Mouse (Mus musculus): ENCODE measurements around the gene Gm20388.
A peak's percentile ranks its signal among the peaks of the same experiment; 100 is the strongest.

Gm20388 gene

GRCm38 (mm10) chr8:120120951-120121350 is 210.3 kb downstream of the Gm20388 start:
- DNase-seq (ENCODE audit: low spot score in 2 of 2): no peak

DNA sequence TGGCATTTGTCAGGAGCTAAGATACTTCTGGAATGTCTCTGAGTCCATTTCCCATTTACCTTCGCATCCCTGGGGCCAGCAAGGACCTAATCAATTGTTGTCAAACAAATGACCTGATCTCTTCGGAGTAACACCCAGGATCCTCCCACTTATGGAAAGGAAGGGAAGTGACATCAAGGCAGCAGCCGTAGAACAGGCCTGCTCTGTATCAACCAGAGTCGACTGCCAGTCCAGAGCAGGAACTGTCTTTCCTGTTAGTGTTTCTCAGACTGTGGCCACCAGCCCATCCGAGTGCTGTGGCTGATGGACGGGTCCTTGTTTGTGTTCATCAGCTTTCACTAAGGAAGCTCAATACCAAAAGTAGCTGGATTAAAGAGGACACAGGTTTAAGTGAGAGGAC is 213.6 kb downstream of the Gm20388 start:
- no peak for DNase-seq (ENCODE audit: low spot score in 2 of 2)

GRCm38 (mm10) chr8:120124836-120125389 is 214.3 kb downstream of the Gm20388 start:
- no peak for DNase-seq (ENCODE audit: low spot score in 2 of 2)

DNA sequence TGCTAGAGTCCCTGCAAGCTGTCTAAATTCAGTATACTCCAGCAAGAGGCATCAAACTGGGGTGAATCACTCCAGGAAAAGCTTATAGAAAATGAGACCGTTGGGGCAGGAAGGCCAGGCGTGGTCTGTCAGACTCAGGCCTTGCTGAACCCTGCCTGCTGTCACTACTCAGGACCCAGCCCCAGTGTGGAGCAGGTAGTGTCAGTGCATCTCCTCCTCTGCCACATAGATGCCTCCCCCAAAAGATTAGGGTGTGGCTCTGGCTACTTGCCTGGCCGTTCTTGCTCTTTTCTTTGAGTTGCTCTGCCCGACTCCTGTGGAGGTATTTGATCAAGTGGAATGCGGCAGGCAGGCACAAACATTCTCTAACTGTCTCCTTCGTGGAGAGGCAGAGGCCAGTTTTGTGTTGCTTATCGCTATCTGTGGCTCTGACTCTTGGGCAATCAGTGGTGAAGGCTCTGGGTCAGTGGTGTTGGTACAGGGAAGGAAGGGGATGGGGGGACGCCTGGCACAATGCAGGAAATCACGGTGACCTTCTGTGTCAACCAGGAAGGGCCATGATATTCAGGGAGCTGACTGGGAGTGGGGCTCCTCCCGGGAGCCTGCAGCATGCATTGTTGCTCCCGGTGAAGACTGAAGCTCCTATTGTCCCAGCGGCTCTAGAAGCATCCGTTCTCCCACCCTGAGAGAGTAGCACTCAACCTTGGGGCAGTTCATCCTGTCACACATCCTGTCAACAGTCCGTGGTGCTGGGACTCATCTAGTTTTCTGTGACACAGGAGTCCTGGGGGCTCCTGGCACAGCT is 215.9 kb downstream of the Gm20388 start:
- DNase-seq (ENCODE audit: low spot score in 2 of 2): no peak

DNA sequence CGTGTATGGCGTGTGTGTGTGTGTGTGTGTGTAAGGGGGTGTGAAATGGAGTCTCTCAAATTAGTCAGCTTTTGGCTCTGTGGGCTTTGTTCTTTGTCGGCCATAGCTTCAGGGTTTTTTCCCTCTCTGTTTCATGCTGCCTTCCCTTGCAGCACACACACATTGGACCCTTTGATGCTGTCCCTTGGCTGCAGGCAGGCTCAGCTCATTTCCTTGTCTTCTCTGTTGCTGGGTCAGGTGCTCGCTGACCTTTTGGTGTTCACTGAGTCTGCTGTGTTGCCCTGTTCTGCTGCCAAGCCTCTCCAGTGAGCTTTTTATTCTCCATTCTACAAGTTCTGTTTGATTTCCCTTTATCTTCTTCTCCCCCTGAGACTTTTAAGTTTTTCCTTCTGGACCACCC is 218.9 kb downstream of the Gm20388 start:
- no peak for DNase-seq (ENCODE audit: low spot score in 2 of 2)

DNA sequence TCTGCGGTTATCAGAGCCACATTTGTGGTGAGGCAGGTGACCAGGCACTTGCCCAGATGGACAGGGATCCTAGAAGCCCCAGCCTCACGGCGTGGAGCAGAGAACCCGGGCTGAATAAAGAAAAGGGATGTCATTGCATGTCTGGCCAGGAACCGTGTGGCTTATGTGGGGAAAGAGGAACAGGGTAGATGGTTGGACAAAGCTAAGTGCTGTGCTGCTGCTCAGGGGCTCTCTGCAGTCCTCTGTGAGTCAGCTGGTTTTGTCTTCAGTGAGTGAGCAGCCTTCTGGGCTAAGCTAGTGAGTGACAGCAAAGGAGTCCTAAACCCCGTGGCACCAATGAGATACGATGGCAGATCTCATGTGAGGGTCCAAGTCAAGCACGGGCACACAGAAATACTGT is 220.5 kb downstream of the Gm20388 start:
- DNase-seq (ENCODE audit: low spot score in 2 of 2): no peak

DNA sequence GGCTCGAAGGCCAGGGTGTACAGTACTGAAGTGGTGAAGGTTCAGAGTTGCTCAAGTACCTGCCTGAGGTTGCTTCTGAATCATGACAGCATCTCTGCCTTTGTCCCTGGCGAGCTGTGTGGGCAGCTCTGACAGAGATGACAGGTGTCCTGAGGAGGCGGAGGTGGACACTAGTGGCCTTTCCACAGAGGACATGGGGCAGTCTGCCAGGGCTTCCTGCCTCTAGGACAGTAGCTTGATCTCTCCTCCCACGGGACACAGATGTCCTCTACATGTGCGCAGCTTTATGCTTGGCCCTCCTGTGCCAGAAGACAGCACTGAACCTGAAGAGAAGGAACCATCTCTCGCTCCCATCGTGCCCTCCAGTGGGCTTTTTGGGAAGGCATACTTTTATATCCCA is 222.5 kb downstream of the Gm20388 start:
- DNase-seq (ENCODE audit: low spot score in 2 of 2): no peak

DNA sequence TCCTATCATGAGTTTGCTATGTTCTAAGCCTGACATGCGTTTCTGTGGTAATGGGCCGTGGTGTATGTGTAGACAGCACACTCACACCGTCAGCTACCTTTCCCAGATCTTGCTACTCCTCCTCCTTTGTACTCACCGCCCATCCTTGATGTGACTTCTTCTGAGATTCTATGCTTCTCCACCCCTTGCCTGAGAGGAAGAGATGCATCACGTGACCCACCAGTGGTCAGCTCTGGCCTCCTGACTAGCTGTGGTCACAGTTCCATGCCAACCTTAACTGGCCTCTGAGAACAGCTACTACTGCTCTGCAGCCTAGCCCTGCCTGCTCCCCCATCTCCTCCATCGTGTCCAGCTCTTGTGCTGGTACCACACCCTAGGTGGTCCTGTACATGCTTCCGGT is 225.0 kb downstream of the Gm20388 start:
- DNase-seq (ENCODE audit: low spot score in 2 of 2): no peak

GRCm38 (mm10) chr8:120136618-120137017 is 226.0 kb downstream of the Gm20388 start:
- no peak for DNase-seq (ENCODE audit: low spot score in 2 of 2)

DNA sequence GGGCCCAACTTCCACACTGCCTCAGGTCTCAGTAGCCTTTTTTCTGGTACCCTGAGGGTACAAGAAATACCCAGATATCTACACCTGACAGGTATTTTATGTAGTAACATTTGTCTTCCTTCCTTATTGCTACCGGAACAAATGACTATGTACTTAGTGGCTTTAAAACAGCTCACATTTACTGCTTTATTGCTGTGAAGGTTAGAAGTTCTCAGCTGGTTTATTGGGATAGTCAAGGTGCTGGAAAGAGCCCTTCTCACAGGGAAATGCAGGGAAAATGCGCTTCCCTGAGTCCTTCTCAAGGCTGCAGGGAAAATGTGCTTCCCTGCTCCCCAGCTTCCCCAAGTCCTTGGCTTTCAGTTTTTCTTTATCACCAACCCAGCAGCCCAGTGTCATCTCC is 228.3 kb downstream of the Gm20388 start:
- DNase-seq (ENCODE audit: low spot score in 2 of 2): no peak

- DNase-seq (ENCODE audit: low spot score in 2 of 2): no peak
These were observed 230.1 kb downstream of the Gm20388 start for GRCm38 (mm10) chr8:120140769-120141168.

- no peak for DNase-seq (ENCODE audit: low spot score in 2 of 2)
These were observed 233.4 kb downstream of the Gm20388 start for GRCm38 (mm10) chr8:120143911-120144651.

- DNase-seq (ENCODE audit: low spot score in 2 of 2): no peak
These were observed 234.1 kb downstream of the Gm20388 start for GRCm38 (mm10) chr8:120144652-120145301.

DNA sequence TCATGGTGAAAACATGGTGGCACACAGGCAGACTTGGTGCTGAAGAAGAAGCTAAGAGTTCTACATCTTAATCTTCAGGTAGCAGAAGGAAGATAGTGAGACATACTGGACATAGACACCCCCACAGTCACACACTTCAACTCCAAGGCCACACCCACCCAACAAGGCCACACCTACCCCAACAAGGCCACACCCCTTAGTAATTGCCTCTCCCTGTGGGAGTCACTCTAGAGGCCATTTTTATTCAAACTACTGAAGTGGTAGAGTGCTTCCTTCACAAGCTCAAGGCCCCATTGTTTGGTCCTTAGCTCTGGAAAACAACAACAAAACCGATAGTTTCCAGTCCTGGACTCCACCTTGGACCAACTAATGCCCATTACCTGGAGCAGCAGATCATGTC is 235.4 kb downstream of the Gm20388 start:
- DNase-seq (ENCODE audit: low spot score in 2 of 2): no peak

- no peak for DNase-seq (ENCODE audit: low spot score in 2 of 2)
These were observed 239.4 kb downstream of the Gm20388 start for GRCm38 (mm10) chr8:120150028-120150427.

GRCm38 (mm10) chr8:120151151-120151550 is 240.5 kb downstream of the Gm20388 start:
- no peak for DNase-seq (ENCODE audit: low spot score in 2 of 2)

- peak in 1 of 2 experiments; percentile 33 for DNase-seq (ENCODE audit: low spot score in 2 of 2)
These were observed 242.0 kb downstream of the Gm20388 start for GRCm38 (mm10) chr8:120152636-120153035.

- DNase-seq (ENCODE audit: low spot score in 2 of 2): no peak
These were observed 249.7 kb downstream of the Gm20388 start for GRCm38 (mm10) chr8:120160366-120160765.

- no peak for DNase-seq (ENCODE audit: low spot score in 2 of 2)
These were observed 251.2 kb downstream of the Gm20388 start for GRCm38 (mm10) chr8:120161658-120162403.

DNA sequence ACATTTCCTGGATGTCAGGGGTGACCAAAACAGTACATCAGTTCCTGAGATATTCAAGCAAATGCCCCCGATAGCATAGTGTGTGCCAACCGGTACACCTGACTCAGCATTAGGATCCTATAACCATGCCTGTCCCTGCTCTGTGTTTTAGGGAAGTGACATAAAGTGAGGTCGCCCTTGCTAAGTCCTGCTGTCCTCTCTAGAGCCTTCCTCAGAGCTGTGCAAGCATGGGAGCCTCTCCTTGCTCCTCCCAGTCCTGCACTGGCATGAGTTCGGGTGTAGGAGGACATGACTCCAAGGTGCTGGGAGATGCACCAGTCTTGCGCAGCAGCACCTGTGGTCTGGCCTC is 251.7 kb downstream of the Gm20388 start:
- DNase-seq (ENCODE audit: low spot score in 2 of 2): no peak

- no peak for DNase-seq (ENCODE audit: low spot score in 2 of 2)
These were observed 252.7 kb downstream of the Gm20388 start for GRCm38 (mm10) chr8:120163376-120163775.

DNA sequence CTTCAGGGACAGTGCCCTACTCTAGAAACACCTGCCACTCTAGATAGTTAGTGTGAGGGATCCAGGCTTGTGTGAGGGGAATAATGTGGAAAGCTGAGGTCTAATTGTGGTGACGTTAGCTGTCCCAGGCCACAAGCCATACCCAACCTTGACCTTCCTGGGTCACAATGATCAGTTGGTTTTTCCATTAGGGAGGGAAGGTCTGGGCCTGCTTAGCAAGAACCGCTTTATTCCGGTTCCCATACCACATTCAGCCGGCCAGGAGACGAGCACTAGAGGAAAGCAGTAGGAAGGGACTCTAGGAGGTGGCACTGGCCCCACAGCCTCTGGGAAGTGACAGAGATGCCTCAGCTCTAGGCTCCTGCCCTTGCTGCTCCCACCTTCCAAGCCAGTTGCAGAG is 253.4 kb downstream of the Gm20388 start:
- DNase-seq (ENCODE audit: low spot score in 2 of 2): no peak
